Mouse (Mus musculus): ENCODE data around the gene Cyp2d26. TPM values are rescaled to one million over a fixed set of nuclear protein-coding genes. Genes with fewer than 3 reads are reported as not detected.

The Cyp2d26 gene
- polyA plus RNA-seq, 1 experiment from 2014 or later = not detected

- no peak overlapping the region for H3K27ac ChIP-seq
- H3K4me2 ChIP-seq (replicated peaks) = no peak overlapping the region
- no peaks in the 10 kb centered on the region for H3K27me3 ChIP-seq (replicated peaks)
- ATAC-seq (ENCODE audit: low FRiP score, low read depth) = no peak
- no peaks in the 10 kb centered on the region for H3K36me3 ChIP-seq
- H3K9me3 ChIP-seq = peaks cover 6% of the 10 kb centered on the region
- H3K4me3 ChIP-seq = no peak overlapping the region
- no peaks in the 10 kb centered on the region for H3K4me1 ChIP-seq
- WGBS = 70% methylated on average over 1 of the region's 1 CpGs
- H3K9ac ChIP-seq = no peak overlapping the region
Measured at GRCm38 (mm10) chr15:82747516-82747915, 46.6 kb downstream of the Cyp2d26 start.

Small RNAs within 50 kb of the gene (microRNA-seq; reads per million reads assigned to microRNA genes)
- not detected for gene Gm27618

Other genes starting within 250 kb of the Cyp2d26 start
- gene Cyp2d12, start 239.2 kb downstream of the Cyp2d26 start, polyA plus RNA-seq (2016; fragmentation: Nextera tagmentation; extraction: Ambion mirVana) = not detected in 2 replicates
- gene Cyp2d34, start 173.3 kb downstream of the Cyp2d26 start, polyA plus RNA-seq (2016; fragmentation: Nextera tagmentation; extraction: Ambion mirVana) = not detected in 2 replicates
- not detected in 2 replicates for gene Cyp2d40, start 30.1 kb downstream of the Cyp2d26 start, polyA plus RNA-seq (2016; fragmentation: Nextera tagmentation; extraction: Ambion mirVana)
- gene Tcf20, start 193.6 kb upstream of the Cyp2d26 start, polyA plus RNA-seq (2016; fragmentation: Nextera tagmentation; extraction: Ambion mirVana) = 9.8 and 11.8 TPM in 2 replicates
- 2.4 and 2.9 TPM in 2 replicates for gene Nfam1, start 239.0 kb upstream of the Cyp2d26 start, polyA plus RNA-seq (2016; fragmentation: Nextera tagmentation; extraction: Ambion mirVana)